Comparison of ENCODE assay signal across 21 mouse cellular contexts in the genomic region with DNA sequence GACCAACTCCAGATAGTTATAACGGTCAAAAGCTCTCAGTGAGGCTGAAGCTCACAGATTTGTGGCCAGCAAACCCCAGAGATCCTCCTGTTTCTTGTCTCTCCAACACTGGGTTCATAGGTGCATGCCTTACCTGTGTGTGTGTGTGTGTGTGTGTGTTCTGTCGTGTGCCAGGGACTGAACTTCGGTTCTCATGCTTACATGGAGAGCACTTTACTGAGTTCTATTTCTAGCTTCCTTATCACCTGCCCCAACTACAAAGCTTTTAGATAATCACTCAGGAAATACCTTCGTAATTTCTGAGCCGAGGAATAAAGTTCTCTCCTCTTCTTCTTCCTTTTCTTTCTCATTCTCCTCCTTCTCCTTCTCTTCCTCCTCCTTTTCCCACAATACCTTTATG. TPM values are rescaled to one million over a fixed set of nuclear protein-coding genes. Genes with fewer than 3 reads are reported as not detected.
DNase-seq lines count a peak whose midpoint lies in the region; ATAC-seq and TF ChIP-seq lines count a peak whose summit lies in the region.
"Had no signal": no experiment of that assay in that cellular context is flagged by ENCODE, and none has a peak within 500 bp of the region (broad histone marks: within the 10 kb centered on the region; RNA-seq: fewer than 3 reads in every experiment).

No protein-coding gene starts in this region.

- no peak for TF ChIP-seq EP300 in heart, postnatal 0 days (IDR thresholded peaks at IDR 0.05; ENCODE audit: low read depth)

- ATAC-seq in heart, embryonic 13.5 days (ENCODE audit: extremely low read depth, insufficient number of reproducible peaks, low FRiP score, low TSS enrichment) = no peak
- no peak for ATAC-seq in heart, postnatal 0 days (ENCODE audit: insufficient read depth, low read depth)
- ATAC-seq: activated CD4-positive, CD25-positive, alpha-beta regulatory T cell, adult 4 months; forebrain, embryonic 15.5 days; Patski had no signal

- H3K27me3 ChIP-seq in heart, embryonic 13.5 days (replicated peaks) = no peaks in the 10 kb centered on the region
- no peaks in the 10 kb centered on the region for H3K27me3 ChIP-seq in heart, postnatal 0 days (ENCODE audit: control insufficient read depth, insufficient read depth, low read length)
- no peaks in the 10 kb centered on the region for H3K27me3 ChIP-seq in myocyte (ENCODE audit: control insufficient read depth, insufficient read depth, insufficient read length)
- H3K27me3 ChIP-seq: embryonic facial prominence, embryonic 12.5 days; forebrain, embryonic 15.5 days had no signal

- 0 out of 2 replicates have a peak overlapping the region, but pooled peaks have one; percentile 8 for H3K4me2 ChIP-seq in heart, embryonic 13.5 days
- no peak overlapping the region for H3K4me2 ChIP-seq in heart, postnatal 0 days (ENCODE audit: low read depth, low read length)
- peak overlapping the region; percentile 67 for H3K4me2 ChIP-seq in myocyte (ENCODE audit: low read depth)
- H3K4me2 ChIP-seq: embryonic facial prominence, embryonic 12.5 days; forebrain, embryonic 15.5 days; hindbrain, embryonic 14.5 days had no signal

- H3K27ac ChIP-seq in heart, embryonic 13.5 days (replicated peaks) = peak overlapping the region; percentile 67
- 0 out of 2 replicates have a peak overlapping the region, but pooled peaks have one; percentile 30 for H3K27ac ChIP-seq in heart, postnatal 0 days (ENCODE audit: low read depth)
- H3K27ac ChIP-seq in layer of hippocampus, adult 2 months = no peak overlapping the region
- H3K27ac ChIP-seq: embryonic facial prominence, embryonic 12.5 days; forebrain, embryonic 15.5 days; hindbrain, embryonic 10.5 days; hindbrain, embryonic 14.5 days had no signal

- H3ac ChIP-seq in myocyte (ENCODE audit: control insufficient read depth, insufficient read length) = no peak overlapping the region

- no peak for TF ChIP-seq CTCF in heart, postnatal 0 days (IDR thresholded peaks at IDR 0.05; ENCODE audit: low read depth)
- TF ChIP-seq CTCF in layer of hippocampus, adult 2 months (conservative IDR thresholded peaks at IDR 0.05) = no peak

- intact Hi-C loops in heart, postnatal 14 days (cut with DNase I) = no loop called here

- H3K36me3 ChIP-seq in heart, embryonic 13.5 days = no peaks in the 10 kb centered on the region
- H3K36me3 ChIP-seq in heart, postnatal 0 days (replicated peaks; ENCODE audit: control insufficient read depth, insufficient read depth, low read length) = no peaks in the 10 kb centered on the region
- H3K36me3 ChIP-seq in myocyte (ENCODE audit: control insufficient read depth, insufficient read depth) = peaks cover 11% of the 10 kb centered on the region
- H3K36me3 ChIP-seq: embryonic facial prominence, embryonic 12.5 days; forebrain, embryonic 15.5 days; hindbrain, embryonic 10.5 days had no signal

- H3K9me3 ChIP-seq in heart, embryonic 13.5 days = no peaks in the 10 kb centered on the region
- no peaks in the 10 kb centered on the region for H3K9me3 ChIP-seq in heart, postnatal 0 days (replicated peaks; ENCODE audit: control insufficient read depth, low read length)
- H3K9me3 ChIP-seq: embryonic facial prominence, embryonic 12.5 days; forebrain, embryonic 15.5 days; hindbrain, embryonic 10.5 days had no signal

- 0 out of 2 replicates have a peak overlapping the region, but pooled peaks have one; percentile 29 for H3K9ac ChIP-seq in heart, embryonic 13.5 days
- H3K9ac ChIP-seq in heart, postnatal 0 days (replicated peaks; ENCODE audit: low read depth, low read length) = no peak overlapping the region
- H3K9ac ChIP-seq: embryonic facial prominence, embryonic 12.5 days; forebrain, embryonic 15.5 days; hindbrain, embryonic 14.5 days had no signal

- no peaks in the 10 kb centered on the region for H3K79me2 ChIP-seq in myocyte (ENCODE audit: control insufficient read depth, insufficient read depth)

- 13% methylated on average over 5 of the region's 5 CpGs for WGBS in heart, embryonic 13.5 days
- 16% methylated on average over 5 of the region's 5 CpGs for WGBS in heart, postnatal 0 days

- DNase-seq in heart, adult 11 months = peak; percentile 68
- DNase-seq in heart, adult 9 months (ENCODE audit: low spot score in 2 of 2) = no peak
- DNase-seq in heart, postnatal 14 days = no peak
- DNase-seq in heart, postnatal 0 days (ENCODE audit: low spot score) = no peak
- DNase-seq in heart, adult 8-10 months (ENCODE audit: low spot score) = no peak
- no peak for DNase-seq in layer of hippocampus, adult 2 months (ENCODE audit: low spot score in 2 of 2)
- DNase-seq: adrenal gland, postnatal 14 days; cerebellum, adult 11-12 months; cerebellum, adult 9-10 months; cerebellum, postnatal 25 days; gastrocnemius, postnatal 10 days; kidney, adult 11 months; kidney, adult 9 months had no signal

- TF ChIP-seq POLR2A in myocyte (IDR thresholded peaks at IDR 0.05; ENCODE audit: insufficient read length, low read depth) = no peak

- peaks cover 34% of the 10 kb centered on the region for H3K4me1 ChIP-seq in heart, embryonic 13.5 days
- H3K4me1 ChIP-seq in heart, postnatal 0 days (ENCODE audit: control insufficient read depth, insufficient read depth) = peaks cover 11% of the 10 kb centered on the region

- no peak overlapping the region for H3K4me3 ChIP-seq in heart, embryonic 13.5 days
- no peak overlapping the region for H3K4me3 ChIP-seq in heart, postnatal 0 days (ENCODE audit: low read depth, low read length)
- no peak overlapping the region for H3K4me3 ChIP-seq in myocyte
- H3K4me3 ChIP-seq in layer of hippocampus, adult 2 months = no peak overlapping the region
- H3K4me3 ChIP-seq: embryonic facial prominence, embryonic 12.5 days; forebrain, embryonic 15.5 days; hindbrain, embryonic 10.5 days had no signal

TF ChIP-seq in myocyte, 11 proteins besides CTCF, POLR2A, EP300 and RAD21:
- TF ChIP-seq MAX (IDR thresholded peaks at IDR 0.05; ENCODE audit: low read depth) = no peak
- no peak for TF ChIP-seq TCF3 (IDR thresholded peaks at IDR 0.05; ENCODE audit: insufficient read length, low read depth)
- TF ChIP-seq USF1 (IDR thresholded peaks at IDR 0.05; ENCODE audit: low read depth) = no peak
- TF ChIP-seq MYOG (IDR thresholded peaks at IDR 0.05; ENCODE audit: control insufficient read depth in 1 of 3, insufficient read depth in 1 of 3, insufficient read length in 2 of 3, low read depth in 2 of 3) = no peak
- no peak for TF ChIP-seq SRF (IDR thresholded peaks at IDR 0.05; ENCODE audit: control insufficient read depth, insufficient read length, low read depth)
- TF ChIP-seq MYOD1 (IDR thresholded peaks at IDR 0.05; ENCODE audit: control insufficient read depth in 1 of 3, insufficient read length in 2 of 3, low read depth in 2 of 3) = no peak
- no peak for TF ChIP-seq E2F4 (IDR thresholded peaks at IDR 0.05; ENCODE audit: insufficient read depth)
- no peak for TF ChIP-seq TCF12 (IDR thresholded peaks at IDR 0.05; ENCODE audit: insufficient read depth, poor library complexity, severe bottlenecking)
- no peak for TF ChIP-seq REST (IDR thresholded peaks at IDR 0.05; ENCODE audit: insufficient read depth, insufficient read length)
- TF ChIP-seq POLR2AphosphoS2 (IDR thresholded peaks at IDR 0.05; ENCODE audit: insufficient read length, low read depth) = no peak
- TF ChIP-seq CEBPB (IDR thresholded peaks at IDR 0.05; ENCODE audit: insufficient read depth, poor library complexity, severe bottlenecking) = no peak

RNA-seq across cellular contexts. Expression of a gene that starts 19.6 kb away (rescaled TPM):
- 44.2 and 57.4 TPM in 2 replicates for polyA plus RNA-seq in heart, embryonic 13.5 days (2015; fragmentation: Nextera tagmentation; extraction: Ambion mirVana)
- total RNA-seq in heart, postnatal 14 days (2021) = 10 to 100 TPM; 16.3 to 17.1 TPM
- total RNA-seq in heart, postnatal 0 days (2014; rRNA removed; ENCODE audit: low replicate concordance) = 24.5 and 48.0 TPM in 2 replicates
- polyA plus RNA-seq in heart, postnatal 0 days (2015; fragmentation: Nextera tagmentation; extraction: Ambion mirVana) = 34.3 and 40.0 TPM in 2 replicates
- 10 to 100 TPM in 1 of 4 experiments, 1 to 10 TPM in 3; 6.4 to 11.8 (median 8.7) TPM for total RNA-seq in heart, adult 8-10 months (2022)
- 7.8 TPM for polyA plus RNA-seq in myocyte (2012; fragmentation: generic; extraction: Trizol)
- 10 to 100 TPM; 70.9 to 80.5 TPM for total RNA-seq in layer of hippocampus, adult 2 months (2021)
